Mouse (Mus musculus) left cerebral cortex, adult 6 months (tissue): ENCODE results near the gene Dennd2c. TPM values are rescaled to one million over a fixed set of nuclear protein-coding genes. Genes with fewer than 3 reads are reported as not detected.

Experiments
- long read RNA-seq, 2 experiments: library from polyadenylated mRNA; unstranded; transcript quantifications; one replicate each; pipeline ENCODE4 v2.0.0; 2019 to 2020
- polyA plus RNA-seq: library from polyadenylated mRNA; unstranded; fragments of <200 nt; fragmentation: Nextera tagmentation; gene quantifications from 2 replicates; pipeline ENCODE4 v1.2.3, GENCODE M21; 2021

The Dennd2c gene
- 0.15 and 0.21 TPM in 2 replicates for polyA plus RNA-seq
- long read RNA-seq, experiment 1, partial matches to known transcripts: 2 of 2 reads
- long read RNA-seq, experiment 1, other reads (novel, unspliced or antisense): 0 of 2 reads
- long read RNA-seq, experiment 2, partial matches to known transcripts: 0 of 3 reads
- long read RNA-seq, experiment 2, other reads (novel, unspliced or antisense): 3 of 3 reads

DNA sequence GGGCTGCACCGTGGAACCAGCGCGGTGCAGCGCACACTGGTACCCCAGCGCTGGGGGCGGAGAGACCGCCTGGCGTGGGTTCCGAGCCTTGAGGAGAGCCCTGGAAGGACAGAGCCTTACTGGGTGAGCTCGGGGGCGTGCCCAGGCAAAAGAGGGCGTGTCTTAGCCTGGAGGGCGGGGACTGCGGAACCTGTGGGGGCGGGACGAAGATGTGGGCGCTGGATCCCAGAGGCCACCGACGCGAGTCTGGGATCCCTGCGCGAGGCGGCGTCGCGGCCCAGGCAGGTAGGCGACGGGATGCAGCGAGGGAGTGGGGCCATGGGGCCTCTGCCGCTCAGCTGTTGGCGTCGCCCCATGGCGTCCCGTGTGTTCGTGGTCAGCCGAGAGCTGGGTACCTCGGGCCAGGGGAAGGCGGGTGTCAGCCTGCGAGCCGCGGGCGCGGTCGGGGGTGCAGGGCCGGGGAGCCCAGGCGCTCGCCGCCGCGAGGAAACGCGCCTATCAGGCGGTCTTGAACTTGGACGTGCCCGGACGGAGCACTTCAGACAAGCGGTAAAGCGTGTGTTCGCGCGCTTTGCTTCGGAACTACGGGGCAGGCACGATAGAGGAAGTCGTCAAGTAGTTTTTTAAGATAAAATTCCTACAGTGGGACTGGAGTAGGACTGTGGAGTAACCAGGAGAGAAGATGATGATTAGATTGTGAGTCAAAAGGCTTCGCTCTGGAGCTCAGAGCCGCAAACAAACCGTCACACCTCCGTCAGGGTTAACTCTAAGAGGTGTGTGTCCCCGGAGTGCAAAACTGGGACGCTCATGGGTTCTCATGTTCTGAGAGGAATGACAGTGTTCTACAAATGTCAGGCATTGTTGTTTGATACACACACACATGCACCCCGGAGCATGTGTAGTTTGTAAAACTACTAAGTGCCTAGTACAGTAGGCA is at the start of gene Dennd2c:
Gene Dennd2c (plus strand): TSS at position 151 of the 937 bp plus-strand sequence.

DNA sequence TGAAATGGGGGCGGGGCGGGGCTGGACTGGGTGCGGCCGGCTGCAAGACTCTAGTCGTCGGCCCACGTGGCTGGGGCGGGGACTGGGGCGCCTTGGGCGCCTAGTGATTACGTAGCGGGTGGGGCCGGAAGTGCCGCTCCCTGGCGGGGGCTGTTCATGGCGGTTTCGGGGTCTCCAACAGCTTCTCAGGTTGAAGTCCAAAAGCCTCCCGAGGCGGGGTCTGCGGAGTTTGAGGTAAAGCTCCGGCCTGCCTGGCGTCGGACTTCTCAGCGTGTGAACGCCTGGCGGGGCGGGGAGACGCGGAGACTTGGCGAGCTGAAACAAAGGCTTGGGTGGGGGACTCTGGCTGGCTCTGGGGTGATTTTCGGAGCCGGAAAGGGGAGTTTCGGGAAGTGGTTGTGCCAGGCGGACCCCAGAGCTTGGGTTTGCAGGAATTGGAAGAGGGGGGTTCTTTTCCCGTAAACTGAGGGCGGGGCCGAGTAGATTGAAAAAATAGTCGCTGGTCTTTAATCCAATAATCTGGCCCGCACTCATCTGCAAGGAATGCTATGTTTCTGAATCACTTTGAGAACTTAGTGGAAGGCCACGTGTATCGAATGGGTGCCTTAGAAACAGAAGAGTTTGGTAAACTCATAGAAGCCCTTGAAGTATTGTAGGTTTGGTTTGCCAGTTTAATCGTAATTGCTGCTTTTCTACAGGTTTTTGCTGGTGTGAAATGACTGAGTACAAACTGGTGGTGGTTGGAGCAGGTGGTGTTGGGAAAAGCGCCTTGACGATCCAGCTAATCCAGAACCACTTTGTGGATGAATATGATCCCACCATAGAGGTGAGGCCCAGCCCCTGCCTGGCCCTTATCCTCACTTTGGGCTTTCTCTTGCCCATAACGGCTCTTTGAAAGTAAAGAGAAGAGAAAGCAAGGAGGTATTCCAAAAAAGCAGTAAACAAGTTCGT is 43.9 kb upstream of the Dennd2c start, which contains the start of gene Nras:
Gene Nras (plus strand): TSS at position 79 of the 951 bp plus-strand sequence.

GRCm38 (mm10) chr3:103073771-103074170 is 28.6 kb upstream of the Dennd2c start, which contains the start of gene Ampd1:
Gene Ampd1, plus strand, starts transcription at chr3:103074014.

GRCm38 (mm10) chr3:103171505-103172267 is 69.3 kb downstream of the Dennd2c start, which contains the start of gene Bcas2:
Gene Bcas2, plus strand, starts transcription at chr3:103171655.

Other genes starting within 250 kb of the Dennd2c start
- gene Sycp1, start 166.5 kb upstream of the Dennd2c start, polyA plus RNA-seq: not detected in 2 replicates
- not detected in 2 replicates for gene Nr1h5, start 138.5 kb upstream of the Dennd2c start, polyA plus RNA-seq
- gene Sike1, start 106.9 kb upstream of the Dennd2c start, polyA plus RNA-seq: 29.7 and 32.8 TPM in 2 replicates
- 103 and 136 TPM in 2 replicates for gene Csde1, start 82.2 kb upstream of the Dennd2c start, polyA plus RNA-seq
- gene Nras, start 44.3 kb upstream of the Dennd2c start, polyA plus RNA-seq: 39.1 and 47.7 TPM in 2 replicates
- gene Ampd1, start 28.6 kb upstream of the Dennd2c start, polyA plus RNA-seq: not detected in 2 replicates
- gene Bcas2, start 69.1 kb downstream of the Dennd2c start, polyA plus RNA-seq: 135 and 171 TPM in 2 replicates
- 3.5 and 5.1 TPM in 2 replicates for gene Trim33, start 176.7 kb downstream of the Dennd2c start, polyA plus RNA-seq